Mouse (Mus musculus): ENCODE measurements around the gene Csnk1g2. TPM values are rescaled to one million over a fixed set of nuclear protein-coding genes. Genes with fewer than 3 reads are reported as not detected.
"Not testable (repeated sequence)": the region's sequence is repeated elsewhere in the genome, so short reads cannot be mapped to it uniquely, and the experiment has no call there.

The Csnk1g2 gene
- total RNA-seq, 2 experiments from 2014 or later = 43.1 to 127 TPM

GRCm38 (mm10) chr10:80621940-80622660 lies 538 bp upstream of the Csnk1g2 start:
- peak; percentile 82 for ATAC-seq (replicated peaks; ENCODE audit: poor library complexity)

GRCm38 (mm10) chr10:80623457-80624191 lies 986 bp downstream of the Csnk1g2 start:
- ATAC-seq (replicated peaks; ENCODE audit: poor library complexity) = peak; percentile 21

GRCm38 (mm10) chr10:80625764-80626163 lies 3.1 kb downstream of the Csnk1g2 start:
- no peak for ATAC-seq (replicated peaks; ENCODE audit: poor library complexity)

- no peak for ATAC-seq (replicated peaks; ENCODE audit: poor library complexity)
Observed at GRCm38 (mm10) chr10:80627685-80628084, 5.0 kb downstream of the Csnk1g2 start.

- no peak for ATAC-seq (replicated peaks; ENCODE audit: poor library complexity)
Observed at GRCm38 (mm10) chr10:80628925-80629324, 6.3 kb downstream of the Csnk1g2 start.

GRCm38 (mm10) chr10:80635345-80635744 lies 12.7 kb downstream of the Csnk1g2 start:
- ATAC-seq (replicated peaks; ENCODE audit: poor library complexity) = no peak

- no peak for ATAC-seq (replicated peaks; ENCODE audit: poor library complexity)
Observed at GRCm38 (mm10) chr10:80646936-80647335, 24.3 kb downstream of the Csnk1g2 start.

- not testable (repeated sequence) for ATAC-seq (replicated peaks; ENCODE audit: poor library complexity)
Observed at GRCm38 (mm10) chr10:80649910-80650309, 27.3 kb downstream of the Csnk1g2 start.

- no peak for ATAC-seq (replicated peaks; ENCODE audit: poor library complexity)
Observed at GRCm38 (mm10) chr10:80650392-80650791, 27.8 kb downstream of the Csnk1g2 start.

GRCm38 (mm10) chr10:80653156-80653720 lies 30.6 kb downstream of the Csnk1g2 start:
- ATAC-seq (replicated peaks; ENCODE audit: poor library complexity) = no peak

GRCm38 (mm10) chr10:80654866-80655265 lies 32.2 kb downstream of the Csnk1g2 start:
- ATAC-seq (replicated peaks; ENCODE audit: poor library complexity) = no peak

- no peak for ATAC-seq (replicated peaks; ENCODE audit: poor library complexity)
Observed at GRCm38 (mm10) chr10:80655406-80656129, 32.9 kb downstream of the Csnk1g2 start.

- peak; percentile 86 for ATAC-seq (replicated peaks; ENCODE audit: poor library complexity)
Observed at GRCm38 (mm10) chr10:80656130-80656862, 33.7 kb downstream of the Csnk1g2 start.

- no peak for ATAC-seq (replicated peaks; ENCODE audit: poor library complexity)
Observed at GRCm38 (mm10) chr10:80656863-80657623, 34.4 kb downstream of the Csnk1g2 start, which contains the start of gene Btbd2. Gene Btbd2, minus strand, starts transcription at chr10:80657071.

GRCm38 (mm10) chr10:80658194-80658840 lies 35.7 kb downstream of the Csnk1g2 start:
- ATAC-seq (replicated peaks; ENCODE audit: poor library complexity) = no peak

- peak; percentile 59 for ATAC-seq (replicated peaks; ENCODE audit: poor library complexity)
Observed at GRCm38 (mm10) chr10:80658841-80659202, 36.2 kb downstream of the Csnk1g2 start.

GRCm38 (mm10) chr10:80659213-80659612 lies 36.6 kb downstream of the Csnk1g2 start:
- 0 out of 2 replicates have a peak, but pooled peaks have one; percentile 22 for ATAC-seq (replicated peaks; ENCODE audit: poor library complexity)

- ATAC-seq (replicated peaks; ENCODE audit: poor library complexity) = 0 out of 2 replicates have a peak, but pooled peaks have one; percentile 17
Observed at GRCm38 (mm10) chr10:80661149-80661548, 38.5 kb downstream of the Csnk1g2 start.
